10 mouse cellular contexts compared by ENCODE assay signal in genomic region chr1:54690291-54690965, GRCm38 (mm10).
DNase-seq lines count a peak whose midpoint lies in the region; ATAC-seq and TF ChIP-seq lines count a peak whose summit lies in the region.
"Had no signal": no experiment of that assay in that cellular context is flagged by ENCODE, and none has a peak within 500 bp of the region (broad histone marks: within the 10 kb centered on the region; RNA-seq: fewer than 3 reads in every experiment).

No protein-coding gene starts in this region.

- TF ChIP-seq CTCF in cerebellum, adult 2 months (IDR thresholded peaks at IDR 0.05; ENCODE audit: borderline replicate concordance, insufficient read depth, low read depth, low read length): no peak

- 0 out of 2 replicates have a peak overlapping the region, but pooled peaks have one; percentile 6 for H3K4me2 ChIP-seq in liver, embryonic 13.5 days
- H3K4me2 ChIP-seq in stomach, embryonic 14.5 days (replicated peaks; ENCODE audit: low read depth, low read length): no peak overlapping the region
- H3K4me2 ChIP-seq: limb, embryonic 12.5 days had no signal

- no peak for DNase-seq in cerebellum, adult 2 months
- no peak for DNase-seq in cerebellum, adult 18-20 months
- DNase-seq in liver, embryonic 13.5 days: peak; percentile 3
- no peak for DNase-seq in gastrocnemius, adult 8-10 months (ENCODE audit: low spot score in 2 of 2)
- no peak for DNase-seq in urinary bladder, postnatal 25 days (ENCODE audit: low spot score)

- H3K27me3 ChIP-seq in cerebellum, adult 2 months (ENCODE audit: control insufficient read depth, insufficient read depth, low read length): no peaks in the 10 kb centered on the region
- H3K27me3 ChIP-seq in megakaryocyte, embryonic 14.5 days (replicated peaks): no peaks in the 10 kb centered on the region
- H3K27me3 ChIP-seq in liver, embryonic 13.5 days: no peaks in the 10 kb centered on the region
- H3K27me3 ChIP-seq in stomach, embryonic 14.5 days (ENCODE audit: control insufficient read depth, insufficient read depth, low read length): no peaks in the 10 kb centered on the region
- H3K27me3 ChIP-seq: limb, embryonic 12.5 days had no signal

- WGBS in cerebellum, adult 2 months: 28% methylated on average over 13 of the region's 13 CpGs
- 16% methylated on average over 13 of the region's 13 CpGs for WGBS in liver, embryonic 13.5 days (ENCODE audit: insufficient replicate concordance)
- 65% methylated on average over 13 of the region's 13 CpGs for WGBS in stomach, embryonic 14.5 days

- no peak for ATAC-seq in megakaryocyte, adult 5-6 weeks (ENCODE audit: poor library complexity, severe bottlenecking)
- ATAC-seq in liver, embryonic 13.5 days (ENCODE audit: low read depth): peak; percentile 66
- ATAC-seq in stomach, embryonic 14.5 days (ENCODE audit: insufficient number of reproducible peaks, insufficient read depth, low FRiP score, low read depth): 0 out of 2 replicates have a peak, but pooled peaks have one; percentile 18
- ATAC-seq: activated CD4-positive, CD25-positive, alpha-beta regulatory T cell, adult 4 months had no signal

- H3K36me3 ChIP-seq in megakaryocyte, embryonic 14.5 days (replicated peaks; ENCODE audit: low read length): no peaks in the 10 kb centered on the region
- H3K36me3 ChIP-seq in liver, embryonic 13.5 days: no peaks in the 10 kb centered on the region
- H3K36me3 ChIP-seq in stomach, embryonic 14.5 days (ENCODE audit: control insufficient read depth, insufficient read depth, low read length): no peaks in the 10 kb centered on the region
- H3K36me3 ChIP-seq: limb, embryonic 12.5 days had no signal

- H3K4me3 ChIP-seq in cerebellum, adult 2 months (replicated peaks; ENCODE audit: insufficient read depth, low read depth, low read length): peak overlapping the region; percentile 15
- H3K4me3 ChIP-seq in megakaryocyte, embryonic 14.5 days (replicated peaks): peak overlapping the region; percentile 38
- H3K4me3 ChIP-seq in liver, embryonic 13.5 days (replicated peaks): no peak overlapping the region
- no peak overlapping the region for H3K4me3 ChIP-seq in stomach, embryonic 14.5 days (ENCODE audit: low read depth, low read length)
- H3K4me3 ChIP-seq: limb, embryonic 12.5 days had no signal

- H3K9me3 ChIP-seq in megakaryocyte, embryonic 14.5 days: no peaks in the 10 kb centered on the region
- no peaks in the 10 kb centered on the region for H3K9me3 ChIP-seq in liver, embryonic 13.5 days (replicated peaks)
- H3K9me3 ChIP-seq in stomach, embryonic 14.5 days (ENCODE audit: control insufficient read depth, low read depth, low read length): no peaks in the 10 kb centered on the region
- H3K9me3 ChIP-seq: limb, embryonic 12.5 days had no signal

- TF ChIP-seq POLR2A in cerebellum, adult 2 months (IDR thresholded peaks at IDR 0.05; ENCODE audit: borderline replicate concordance, insufficient read depth, low read length): no peak

- no peaks in the 10 kb centered on the region; the same call in 1 of the 2 replicates for H3K4me1 ChIP-seq in cerebellum, adult 2 months (ENCODE audit: control insufficient read depth, insufficient read depth, low read length)
- H3K4me1 ChIP-seq in megakaryocyte, embryonic 14.5 days: peaks cover 22% of the 10 kb centered on the region
- no peaks in the 10 kb centered on the region; the same call in none of the 2 replicates for H3K4me1 ChIP-seq in liver, embryonic 13.5 days (replicated peaks)
- no peaks in the 10 kb centered on the region for H3K4me1 ChIP-seq in stomach, embryonic 14.5 days (ENCODE audit: control insufficient read depth, insufficient read depth, low read length)

- no peak overlapping the region for H3K9ac ChIP-seq in liver, embryonic 13.5 days
- H3K9ac ChIP-seq in stomach, embryonic 14.5 days (replicated peaks; ENCODE audit: low read depth, low read length): no peak overlapping the region
- H3K9ac ChIP-seq: limb, embryonic 12.5 days had no signal

- no peak overlapping the region for H3K27ac ChIP-seq in cerebellum, adult 2 months (ENCODE audit: insufficient read depth, low read length)
- no peak overlapping the region for H3K27ac ChIP-seq in liver, embryonic 13.5 days
- no peak overlapping the region for H3K27ac ChIP-seq in stomach, embryonic 14.5 days (ENCODE audit: low read length)
- H3K27ac ChIP-seq: limb, embryonic 12.5 days had no signal

Comparison
In these comparisons a context has a peak if more than half of its experiments do, and no peak if none do; other contexts are left out.
1. H3K4me3 ChIP-seq: peak in cerebellum, adult 2 months (single experiment) and megakaryocyte, embryonic 14.5 days (single experiment); none in liver, embryonic 13.5 days (single experiment) and stomach, embryonic 14.5 days (single experiment).